Comparison of ENCODE assay signal across 13 mouse cellular contexts in genomic region chr5:66417289-66417688, GRCm38 (mm10).
DNase-seq lines count a peak whose midpoint lies in the region; ATAC-seq and TF ChIP-seq lines count a peak whose summit lies in the region.
"Had no signal": no experiment of that assay in that cellular context is flagged by ENCODE, and none has a peak within 500 bp of the region (broad histone marks: within the 10 kb centered on the region; RNA-seq: fewer than 3 reads in every experiment).

No protein-coding gene starts in this region.

- TF ChIP-seq CTCF in cerebellum, adult 2 months (IDR thresholded peaks at IDR 0.05; ENCODE audit: borderline replicate concordance, insufficient read depth, low read depth, low read length), result peak; percentile 35; the same call in 1 of the 2 replicates

- WGBS in cerebellum, adult 2 months, result 20% methylated on average over 8 of the region's 8 CpGs
- 38% methylated on average over 8 of the region's 8 CpGs for WGBS in heart, embryonic 10.5 days
- WGBS in hindbrain, embryonic 12.5 days, result 65% methylated on average over 8 of the region's 8 CpGs

- peaks cover 6% of the 10 kb centered on the region for H3K4me1 ChIP-seq in cerebellum, adult 2 months (ENCODE audit: control insufficient read depth, insufficient read depth, low read length)
- peaks cover 39% of the 10 kb centered on the region for H3K4me1 ChIP-seq in heart, embryonic 10.5 days
- H3K4me1 ChIP-seq in hindbrain, embryonic 12.5 days, result peaks cover 32% of the 10 kb centered on the region

- TF ChIP-seq POLR2A in cerebellum, adult 2 months (IDR thresholded peaks at IDR 0.05; ENCODE audit: borderline replicate concordance, insufficient read depth, low read length), result no peak

- H3K4me2 ChIP-seq in hindbrain, embryonic 12.5 days (replicated peaks), result no peak overlapping the region
- H3K4me2 ChIP-seq: hindbrain, embryonic 15.5 days; limb, embryonic 13.5 days; lung, embryonic 14.5 days had no signal

- peak; percentile 24 to 41 for DNase-seq in cerebellum, adult 2 months
- no peak for DNase-seq in cerebellum, postnatal 4 days (ENCODE audit: low spot score in 2 of 2)
- DNase-seq in A20 (ENCODE audit: low read depth, low spot score), result peak; percentile 44
- peak; percentile 85 for DNase-seq in heart, embryonic 10.5 days (ENCODE audit: low spot score)
- no peak for DNase-seq in urinary bladder, postnatal 4 days (ENCODE audit: low spot score in 2 of 2)
- no peak for DNase-seq in frontal cortex, postnatal 36 days (ENCODE audit: low spot score in 2 of 2)
- DNase-seq in thymus, postnatal 0 days (ENCODE audit: low spot score), result no peak
- DNase-seq: embryo, embryonic 11 days; lung, embryonic 14.5 days had no signal

- H3K4me3 ChIP-seq in cerebellum, adult 2 months (replicated peaks; ENCODE audit: insufficient read depth, low read depth, low read length), result no peak overlapping the region
- no peak overlapping the region for H3K4me3 ChIP-seq in heart, embryonic 10.5 days
- H3K4me3 ChIP-seq in hindbrain, embryonic 12.5 days, result no peak overlapping the region
- H3K4me3 ChIP-seq: hindbrain, embryonic 15.5 days; limb, embryonic 13.5 days had no signal

- H3K9ac ChIP-seq in hindbrain, embryonic 12.5 days, result no peak overlapping the region
- H3K9ac ChIP-seq: hindbrain, embryonic 15.5 days; limb, embryonic 13.5 days; lung, embryonic 14.5 days had no signal

- no peak for ATAC-seq in hindbrain, embryonic 12.5 days (ENCODE audit: low FRiP score)

- H3K36me3 ChIP-seq in heart, embryonic 10.5 days, result no peaks in the 10 kb centered on the region
- H3K36me3 ChIP-seq in hindbrain, embryonic 12.5 days, result no peaks in the 10 kb centered on the region
- H3K36me3 ChIP-seq: G1E; hindbrain, embryonic 15.5 days; limb, embryonic 13.5 days had no signal

- H3K27ac ChIP-seq in cerebellum, adult 2 months (ENCODE audit: insufficient read depth, low read length), result no peak overlapping the region
- H3K27ac ChIP-seq in heart, embryonic 10.5 days, result peak overlapping the region; percentile 49
- H3K27ac ChIP-seq in hindbrain, embryonic 12.5 days, result peak overlapping the region; percentile 52; the same call in 1 of the 2 replicates
- H3K27ac ChIP-seq: hindbrain, embryonic 15.5 days; limb, embryonic 13.5 days had no signal

- no peaks in the 10 kb centered on the region for H3K27me3 ChIP-seq in cerebellum, adult 2 months (ENCODE audit: control insufficient read depth, insufficient read depth, low read length)
- H3K27me3 ChIP-seq in heart, embryonic 10.5 days (ENCODE audit: insufficient read depth, poor library complexity, severe bottlenecking), result no peaks in the 10 kb centered on the region
- H3K27me3 ChIP-seq in hindbrain, embryonic 12.5 days, result no peaks in the 10 kb centered on the region
- H3K27me3 ChIP-seq: hindbrain, embryonic 15.5 days; limb, embryonic 13.5 days had no signal

- H3K9me3 ChIP-seq in heart, embryonic 10.5 days, result no peaks in the 10 kb centered on the region
- H3K9me3 ChIP-seq in hindbrain, embryonic 12.5 days (replicated peaks), result no peaks in the 10 kb centered on the region
- H3K9me3 ChIP-seq: hindbrain, embryonic 15.5 days; limb, embryonic 13.5 days had no signal

Comparison
In these comparisons a context has a peak if more than half of its experiments do, and no peak if none do; other contexts are left out.
1. DNase-seq: peak in cerebellum, adult 2 months (2 of 2), A20 (single experiment) and heart, embryonic 10.5 days (single experiment); none in cerebellum, postnatal 4 days (0 of 2), urinary bladder, postnatal 4 days (0 of 2), frontal cortex, postnatal 36 days (0 of 2) and thymus, postnatal 0 days (single experiment).